Mouse (Mus musculus) embryonic facial prominence, embryonic 14.5 days (tissue): Measurements from ENCODE around the gene Vmn2r5. TPM values are rescaled to one million over a fixed set of nuclear protein-coding genes. Genes with fewer than 3 reads are reported as not detected.
"Not testable (repeated sequence)": the region's sequence is repeated elsewhere in the genome, so short reads cannot be mapped to it uniquely, and the experiment has no call there.

Source experiments
- ATAC-seq: fragments of 200-750 bp; cut with Nextera tagmentation; 2 replicates; pipeline ENCODE4 v1.8.0; 2017; ENCODE audit warnings: low read depth, moderate number of reproducible peaks, moderate TSS enrichment
- DNase-seq: peaks from one replicate; pipeline ENCODE4 v3.0.0-alpha.2; 2015; ENCODE audit warnings: low spot score
- H3K27ac ChIP-seq: fragments of 300-500 bp; sonication (generic); replicated peaks from 2 replicates; pipeline ENCODE4 v1.5.1; 2014; ENCODE audit warnings: low read depth, mild to moderate bottlenecking, low read length, moderate library complexity
- H3K27me3 ChIP-seq: fragments of 300-500 bp; sonication (generic); replicated peaks from 2 replicates; pipeline ENCODE4 v1.6.1; 2014; ENCODE audit warnings: low read length; ENCODE audit not compliant: control insufficient read depth, insufficient read depth
- H3K36me3 ChIP-seq: fragments of 300-500 bp; sonication (generic); 2 replicates; pipeline ENCODE4 v1.6.1; 2014; ENCODE audit warnings: low read length, mixed read lengths; ENCODE audit not compliant: control insufficient read depth, insufficient read depth
- H3K4me1 ChIP-seq: fragments of 300-500 bp; sonication (generic); 2 replicates; pipeline ENCODE4 v1.6.1; 2014; ENCODE audit warnings: antibody characterized with exemption, low read length; ENCODE audit not compliant: control insufficient read depth, insufficient read depth
- H3K4me2 ChIP-seq: fragments of 300-500 bp; sonication (generic); 2 replicates; pipeline ENCODE4 v1.6.1; 2014; ENCODE audit warnings: low read depth, mild to moderate bottlenecking, low read length, moderate library complexity, mixed read lengths
- H3K4me3 ChIP-seq: fragments of 300-500 bp; sonication (generic); 2 replicates; pipeline ENCODE4 v1.5.1; 2014; ENCODE audit warnings: low read depth, mild to moderate bottlenecking, low read length
- H3K9ac ChIP-seq: fragments of 300-500 bp; sonication (generic); 2 replicates; pipeline ENCODE4 v1.6.1; 2014; ENCODE audit warnings: low read depth, mild to moderate bottlenecking, low read length, moderate library complexity, mixed read lengths
- H3K9me3 ChIP-seq: fragments of 300-500 bp; sonication (generic); 2 replicates; pipeline ENCODE4 v1.6.1; 2016; ENCODE audit warnings: low read length; ENCODE audit not compliant: control insufficient read depth
- WGBS: fragments of 180-500 bp; shearing (Covaris S2); extraction: QIAGEN DNeasy Blood & Tissue Kit; methylation state at CpG from one replicate; pipeline ENCODE4 v1.1.7; 2014; 5-methylcytosine and 5-hydroxymethylcytosine counted together
- polyA plus RNA-seq: library from polyadenylated mRNA; unstranded; fragments of >200 nt; fragmentation: Nextera tagmentation; extraction: Ambion mirVana; gene quantifications from 2 replicates; pipeline ENCODE4 v1.2.1, GENCODE M21; 2014

The Vmn2r5 gene
- not detected in 2 replicates for polyA plus RNA-seq

- DNase-seq, H3K27me3 ChIP-seq, H3K9ac ChIP-seq, H3K4me1 ChIP-seq, H3K4me3 ChIP-seq, ATAC-seq, H3K9me3 ChIP-seq, H3K36me3 ChIP-seq, H3K27ac ChIP-seq, H3K4me2 ChIP-seq: not testable (repeated sequence)
- WGBS = no CpG with 5 or more reads among the region's 2 CpGs
These were observed at the start of gene Vmn2r5 for GRCm38 (mm10) chr3:64509742-64510141. TSS of gene Vmn2r5 (minus strand) at chr3:64509842.

- ATAC-seq, H3K4me2 ChIP-seq, H3K9ac ChIP-seq, H3K4me1 ChIP-seq, H3K27me3 ChIP-seq, H3K4me3 ChIP-seq, H3K27ac ChIP-seq, H3K36me3 ChIP-seq, DNase-seq, H3K9me3 ChIP-seq: not testable (repeated sequence)
- WGBS = 79% methylated on average over 1 of the region's 1 CpGs
These were observed 13.9 kb upstream of the Vmn2r5 start for GRCm38 (mm10) chr3:64523585-64523984.

Other genes with a start within 250 kb of the Vmn2r5 start
- gene Vmn2r3, start 220.1 kb downstream of the Vmn2r5 start, polyA plus RNA-seq = not detected in 2 replicates
- gene Vmn2r4, start 94.5 kb downstream of the Vmn2r5 start, polyA plus RNA-seq = not detected in 2 replicates
- not detected in 2 replicates for gene Vmn2r6, start 56.0 kb upstream of the Vmn2r5 start, polyA plus RNA-seq